Mouse (Mus musculus) urinary bladder, postnatal 4 days (tissue): ENCODE measurements at regions not wholly inside any gene's neighbourhood (a gene's known extent, or its start where the extent isn't known, plus 50 kb on each side); places are given as distances from the start of the nearest gene placed in this dataset.

Source experiments
- DNase-seq, 2 experiments: peaks; one replicate each; pipeline ENCODE4 v3.0.0; 2021 to 2022; ENCODE audit warnings: low spot score in 2 of 2

GRCm38 (mm10) chr10:92504271-92504670 is 217.9 kb downstream of the Nedd1 start:
- DNase-seq: no peak

DNA sequence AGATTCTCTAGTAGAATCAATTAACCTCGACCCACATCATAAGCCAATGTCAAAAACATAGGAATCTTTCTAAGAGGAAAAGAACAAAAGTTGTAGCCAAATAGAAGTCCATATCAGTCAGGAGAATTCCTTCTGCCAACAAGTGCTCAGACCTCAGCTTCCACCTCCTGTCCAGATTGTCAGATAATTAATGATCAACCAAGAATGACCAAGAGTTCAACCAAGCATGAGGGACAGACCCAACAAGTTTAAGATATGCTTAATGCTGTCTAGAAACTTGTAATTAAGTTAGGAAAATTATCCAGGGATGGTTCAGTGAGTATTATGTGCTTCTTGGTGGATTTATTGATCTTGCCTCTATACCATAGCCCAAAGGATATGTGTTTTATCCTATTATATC is 238.6 kb downstream of the Nedd1 start:
- DNase-seq: no peak

DNA sequence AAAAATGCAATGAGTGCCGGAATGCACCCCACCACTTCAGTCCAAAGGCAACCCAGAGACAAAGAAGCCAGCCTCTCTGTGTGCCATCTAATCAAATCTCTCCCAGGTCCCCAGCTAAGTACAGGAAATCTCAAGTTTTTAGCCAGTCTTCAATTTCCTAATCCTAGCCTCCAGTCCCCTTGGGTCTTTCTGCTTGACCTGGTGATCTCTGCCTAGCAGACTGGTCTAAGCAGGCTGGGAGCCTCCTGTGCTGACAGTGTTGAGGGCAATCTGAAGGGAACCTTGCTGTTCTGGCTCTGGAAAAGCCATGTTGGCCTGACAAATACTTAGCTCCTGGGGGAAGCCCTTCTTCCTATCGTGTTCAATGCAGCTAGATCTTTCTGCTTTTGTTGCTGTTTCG is 248.9 kb downstream of the Nedd1 start:
- DNase-seq: no peak

GRCm38 (mm10) chr10:92471111-92471510 is 251.1 kb downstream of the Nedd1 start:
- no peak for DNase-seq

DNA sequence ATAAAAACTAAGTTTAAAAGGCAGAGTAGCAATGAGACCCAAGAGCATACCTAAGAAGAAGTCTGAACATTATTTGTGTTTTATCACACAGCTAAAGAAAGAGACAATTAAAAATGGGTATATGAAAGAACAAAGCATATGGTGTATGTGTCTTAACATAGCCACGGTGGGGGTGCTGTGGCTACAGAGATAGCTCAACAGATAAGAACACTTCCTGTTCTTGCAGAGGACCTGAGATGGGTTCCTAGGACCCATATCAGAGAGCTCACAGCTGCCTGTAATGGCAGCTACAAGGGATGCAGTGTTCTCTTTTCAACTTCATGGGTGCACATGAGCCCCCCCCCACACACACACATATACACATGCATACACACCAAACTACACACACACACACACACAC is 267.0 kb downstream of the Nedd1 start:
- no peak for DNase-seq

DNA sequence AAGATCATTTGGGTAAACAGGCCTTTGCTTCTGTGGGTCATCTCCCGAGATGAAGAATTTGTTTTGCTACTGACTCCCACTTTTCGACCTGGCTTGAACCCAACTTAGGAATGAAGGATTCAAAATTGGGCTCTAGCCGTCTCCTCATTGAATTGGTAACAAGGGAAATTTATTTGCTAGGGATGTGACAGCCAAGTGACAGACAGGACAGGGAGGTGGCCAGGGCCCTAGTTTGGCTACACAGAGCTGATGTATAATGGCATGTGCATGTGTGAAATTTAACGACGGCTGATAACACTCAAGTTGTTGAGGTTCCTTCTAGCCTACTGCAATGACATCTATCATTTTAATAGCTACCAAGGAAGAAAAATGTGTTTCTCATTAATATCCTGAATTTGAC is 268.7 kb downstream of the Nedd1 start:
- DNase-seq: no peak

DNA sequence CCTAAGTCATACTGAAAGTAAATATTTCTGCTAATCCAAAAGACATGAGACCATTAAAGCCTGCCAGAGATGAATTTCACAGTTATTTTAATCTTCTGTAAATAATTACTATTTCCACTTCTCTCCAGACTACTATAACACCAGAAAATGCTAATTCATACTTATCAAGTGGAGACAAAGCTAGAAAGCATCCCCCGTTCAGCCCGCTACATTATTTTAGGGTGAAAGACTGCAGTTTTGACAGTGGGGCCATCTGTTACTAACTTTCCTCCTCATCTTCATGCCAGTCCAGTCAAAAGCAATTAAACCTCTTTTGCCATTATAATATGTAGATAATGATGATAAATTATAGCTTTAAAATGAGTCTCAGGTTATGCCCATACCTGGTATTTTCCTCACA is 276.3 kb downstream of the Nedd1 start:
- DNase-seq: no peak

DNA sequence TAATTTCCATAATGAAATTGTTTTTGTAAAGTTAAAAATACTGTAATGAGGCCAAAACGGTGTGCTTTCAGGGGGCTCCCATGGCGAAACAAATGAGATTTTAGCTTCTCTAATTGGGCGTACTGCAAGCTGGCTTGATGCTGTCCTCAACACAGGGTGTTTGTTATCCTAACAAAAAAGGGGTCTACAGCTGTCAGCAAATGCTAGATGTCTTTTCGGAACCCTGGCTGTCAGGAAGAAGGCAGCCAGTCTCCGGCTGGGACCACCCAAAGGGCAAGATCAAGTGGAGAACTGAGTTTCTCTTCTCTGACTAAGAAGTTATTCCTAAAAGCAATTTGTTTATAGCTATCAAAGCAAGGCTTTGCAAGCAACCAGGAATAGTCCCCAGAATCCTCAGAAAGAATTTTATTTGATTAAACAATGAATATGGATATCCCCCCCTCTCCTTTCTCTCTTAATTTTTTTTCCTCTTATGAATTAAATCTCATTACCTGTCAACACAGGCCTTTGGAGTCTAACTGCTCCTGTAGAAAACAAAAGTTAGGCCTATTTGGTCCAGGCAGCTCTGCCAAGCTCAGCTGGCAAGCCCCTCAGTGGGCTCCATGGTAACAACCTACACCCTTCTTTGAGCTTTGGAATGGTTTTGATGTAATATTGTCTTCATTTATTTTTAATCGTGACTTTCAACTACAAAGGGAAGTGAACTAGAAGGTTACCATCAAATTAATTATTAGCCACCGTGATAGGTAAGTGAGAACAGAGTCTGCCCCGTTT is 283.4 kb downstream of the Nedd1 start:
- DNase-seq: no peak

DNA sequence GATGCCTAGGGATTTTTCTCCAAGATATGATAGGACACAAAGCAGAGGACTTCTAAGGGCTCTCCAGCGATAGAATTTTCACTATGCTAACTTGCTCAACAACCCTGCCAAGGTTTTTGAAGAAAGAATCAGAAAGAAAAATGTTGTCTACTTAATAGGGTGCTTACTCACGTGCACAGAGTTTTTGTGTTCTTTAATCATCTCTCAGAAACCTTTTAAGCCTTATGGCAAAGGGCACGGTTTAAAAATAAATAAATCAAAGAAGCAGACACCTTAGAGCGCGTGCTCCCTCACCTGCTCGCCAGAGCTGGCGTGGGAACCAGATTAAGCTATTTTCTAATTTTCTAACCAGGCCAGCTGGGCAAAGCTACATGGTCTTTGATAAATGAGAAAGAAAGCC is 293.0 kb downstream of the Nedd1 start:
- DNase-seq: no peak

- DNase-seq: no peak
These were observed 294.2 kb downstream of the Nedd1 start for GRCm38 (mm10) chr10:92428026-92428425.

- no peak for DNase-seq
These were observed 295.8 kb downstream of the Nedd1 start for GRCm38 (mm10) chr10:92426443-92426842.

DNA sequence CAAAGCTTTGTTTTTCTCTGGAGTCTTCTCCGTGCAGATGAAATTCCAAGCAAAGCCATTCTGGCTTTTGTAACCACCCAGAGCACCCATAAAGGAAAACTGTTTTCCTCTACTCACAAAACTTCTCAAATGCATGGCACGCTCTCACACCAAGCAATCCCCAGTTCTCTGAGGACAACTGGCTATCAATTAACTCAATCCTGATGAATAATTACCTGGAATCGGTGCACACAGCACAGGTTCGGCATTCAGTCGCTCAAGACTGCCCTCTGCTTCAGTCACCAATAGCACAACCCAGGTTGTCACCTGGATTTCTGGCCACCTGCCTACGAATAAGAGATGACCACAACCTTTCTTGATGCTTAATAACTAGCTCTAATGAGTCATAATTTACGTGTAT is 309.5 kb downstream of the Nedd1 start:
- DNase-seq: no peak

DNA sequence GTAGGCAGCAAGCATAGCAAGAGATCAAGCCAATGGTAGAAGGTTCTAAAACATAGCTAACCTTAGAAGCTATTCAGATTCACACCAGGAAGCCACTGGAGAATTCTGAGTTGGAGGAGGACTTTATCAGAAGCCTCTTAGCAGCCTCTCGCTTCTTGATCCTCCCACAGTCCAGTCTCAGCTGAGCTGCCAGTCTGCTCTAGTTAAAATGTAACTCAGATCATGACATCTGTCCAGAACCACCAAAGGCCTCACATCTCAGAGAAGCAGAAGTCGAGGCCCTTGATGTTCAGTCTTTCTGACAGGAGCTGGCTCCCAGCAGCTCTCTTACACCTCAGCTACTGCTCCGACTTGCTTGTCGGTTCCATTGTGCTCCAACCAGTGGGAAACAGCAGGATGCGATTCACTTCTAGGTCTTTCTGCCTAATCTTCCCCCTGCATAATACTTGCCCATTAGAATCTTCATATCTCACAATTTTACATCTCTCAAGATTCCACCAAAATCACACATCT is 311.4 kb downstream of the Nedd1 start:
- no peak for DNase-seq

DNA sequence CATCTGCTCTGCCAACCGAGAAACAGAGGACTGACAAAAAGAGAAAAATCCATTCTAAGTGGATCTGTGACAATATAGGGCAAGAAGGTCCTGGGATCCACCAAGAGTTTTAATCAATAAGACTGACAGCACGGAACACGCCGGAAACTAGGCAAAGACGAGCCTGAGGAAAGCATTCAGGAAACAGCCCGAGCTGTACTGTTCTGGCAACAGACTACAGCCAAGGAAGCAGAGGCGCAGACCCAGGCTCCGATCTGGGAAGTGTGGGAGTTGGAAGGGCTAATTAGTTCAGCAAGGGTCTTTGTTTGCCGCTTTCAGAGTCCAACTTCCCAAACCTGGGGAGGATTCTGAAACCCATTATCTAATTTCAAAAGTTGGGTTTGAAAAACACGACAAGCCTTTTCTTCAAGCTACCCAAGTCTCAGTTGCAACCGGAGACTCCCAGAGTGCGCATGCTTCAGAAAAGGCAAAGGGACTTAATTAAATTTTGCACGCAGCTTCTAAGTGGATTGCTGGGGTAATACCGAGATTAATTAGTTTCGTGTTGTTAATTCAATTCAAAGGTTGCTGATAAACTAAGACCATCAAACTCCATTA is 317.4 kb downstream of the Nedd1 start:
- no peak for DNase-seq

DNA sequence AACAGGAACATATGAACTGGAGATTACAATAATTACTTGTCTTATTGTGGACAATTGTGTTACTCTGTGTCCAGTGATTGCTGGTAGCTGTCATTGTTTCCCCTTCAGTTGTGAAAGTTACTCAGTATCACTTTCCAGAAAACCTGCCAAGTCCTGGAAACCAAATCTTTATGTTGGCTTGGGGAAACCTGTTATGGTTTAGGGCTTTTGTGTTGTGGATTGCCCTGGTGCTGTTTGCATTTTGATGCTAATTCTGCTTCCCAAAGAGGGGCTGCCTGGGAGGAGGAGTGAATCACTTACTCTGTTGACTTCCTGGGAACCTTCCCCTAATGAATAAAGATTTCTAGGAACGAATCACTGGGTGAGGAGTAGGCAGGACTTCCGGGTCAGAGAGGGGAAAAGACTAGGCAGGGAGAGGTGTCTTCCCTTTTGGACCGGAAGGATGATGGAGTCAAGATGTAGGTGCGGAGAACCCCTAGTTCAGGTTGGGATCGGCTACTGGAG is 321.6 kb downstream of the Nedd1 start:
- no peak for DNase-seq

DNA sequence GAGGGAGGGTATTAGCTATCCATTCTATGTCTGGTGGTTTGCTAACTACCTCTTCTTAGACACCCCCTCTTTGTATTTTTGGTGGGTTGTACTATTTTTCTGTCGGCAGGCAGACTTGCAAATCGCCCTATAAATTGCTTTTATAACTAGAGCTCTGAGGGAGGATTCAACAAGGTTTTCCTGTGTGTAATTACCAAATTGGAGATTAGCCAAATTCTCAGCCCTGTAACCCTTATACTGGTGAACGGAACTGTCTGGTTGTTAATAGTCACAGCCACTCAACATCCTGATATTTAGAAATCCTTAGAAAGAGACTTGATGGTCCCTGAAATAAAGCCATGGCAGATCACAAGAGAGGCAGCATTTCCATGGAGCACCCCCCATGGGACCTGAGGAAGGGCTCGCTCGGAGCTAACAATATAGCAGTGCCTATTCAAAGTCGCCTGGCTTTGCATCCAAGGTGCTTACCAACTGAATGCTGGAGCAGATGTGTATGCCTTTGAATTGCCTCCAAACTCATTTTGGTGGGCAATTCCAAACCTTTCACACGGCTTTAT is 333.0 kb downstream of the Nedd1 start:
- DNase-seq: no peak

GRCm38 (mm10) chr10:92367126-92367525 is 355.1 kb downstream of the Nedd1 start:
- DNase-seq: no peak

- no peak for DNase-seq
These were observed 365.5 kb downstream of the Nedd1 start for GRCm38 (mm10) chr10:92356738-92357137.

DNA sequence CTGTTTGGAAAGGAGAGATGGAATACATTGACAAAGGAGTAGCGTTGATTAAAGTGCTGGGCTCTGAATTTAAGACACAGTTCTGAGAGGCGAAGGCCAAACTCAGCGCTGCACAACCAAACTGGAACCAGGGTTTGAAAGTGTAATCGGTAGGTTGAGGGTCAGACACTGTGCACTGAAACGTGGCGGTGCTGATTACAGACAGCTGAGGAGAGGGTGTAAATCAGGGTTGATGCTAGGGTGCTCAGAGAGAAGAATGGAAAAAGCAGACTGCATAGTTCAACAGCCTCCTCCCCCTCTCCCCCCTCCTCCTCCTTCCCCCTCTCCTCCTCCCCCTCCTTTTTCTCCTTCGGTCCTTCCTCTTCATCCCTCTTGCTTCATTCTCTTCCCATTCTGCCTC is 373.2 kb downstream of the Nedd1 start:
- no peak for DNase-seq

GRCm38 (mm10) chr10:92347960-92348675 is 374.1 kb downstream of the Nedd1 start:
- no peak for DNase-seq

- DNase-seq: no peak
These were observed 382.5 kb downstream of the Nedd1 start for GRCm38 (mm10) chr10:92339671-92340070.

GRCm38 (mm10) chr10:92336949-92337348 is 385.3 kb downstream of the Nedd1 start:
- DNase-seq: no peak
